Mouse (Mus musculus): ENCODE measurements around the gene Cdkn1b. TPM values are rescaled to one million over a fixed set of nuclear protein-coding genes. Genes with fewer than 3 reads are reported as not detected.
A peak's percentile ranks its signal among the peaks of the same experiment; 100 is the strongest.

Cdkn1b gene
- polyA plus RNA-seq, 1 experiment from 2014 or later = 17.0 TPM

DNA sequence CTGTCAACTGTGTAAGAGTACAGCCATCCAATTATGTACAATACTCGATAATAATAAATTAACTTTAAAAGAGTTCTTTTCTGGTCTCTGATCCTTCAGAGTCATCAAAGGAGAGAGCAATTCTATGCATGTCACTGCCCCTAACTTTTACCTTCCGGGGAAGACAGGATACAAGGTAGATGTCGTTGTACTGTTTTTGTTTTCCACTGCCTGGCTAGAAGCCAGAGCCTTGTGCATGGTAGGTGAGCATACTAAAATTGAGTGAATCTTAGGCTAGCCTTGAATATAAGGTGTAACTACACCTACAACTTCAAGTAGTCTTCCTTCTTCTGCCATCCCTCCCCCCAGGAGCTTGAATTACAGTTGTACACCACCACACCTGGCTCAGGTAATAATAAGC lies 10.9 kb downstream of the Cdkn1b start:
- Histone ChIP-seq H3K4me1 (peaks cover 37% of the 10 kb centered on the region), H3K36me3 (no peaks in the 10 kb centered on the region; the same call in 1 of the 2 replicates), H3K4me3 (replicated peaks) (peak overlapping the region; percentile 58; the same call in 1 of the 2 replicates), H3K27ac (replicated peaks) (no peak overlapping the region), H3K9me3 (replicated peaks) (no peaks in the 10 kb centered on the region), H3K4me2 (replicated peaks) (0 out of 2 replicates have a peak overlapping the region, but pooled peaks have one; percentile 82), H3K27me3 (no peaks in the 10 kb centered on the region), H3K9ac (no peak overlapping the region)
- no peak for ATAC-seq (ENCODE audit: insufficient number of reproducible peaks, low FRiP score, low TSS enrichment, low read depth)
- 65% methylated on average over 3 of the region's 3 CpGs for WGBS

DNA sequence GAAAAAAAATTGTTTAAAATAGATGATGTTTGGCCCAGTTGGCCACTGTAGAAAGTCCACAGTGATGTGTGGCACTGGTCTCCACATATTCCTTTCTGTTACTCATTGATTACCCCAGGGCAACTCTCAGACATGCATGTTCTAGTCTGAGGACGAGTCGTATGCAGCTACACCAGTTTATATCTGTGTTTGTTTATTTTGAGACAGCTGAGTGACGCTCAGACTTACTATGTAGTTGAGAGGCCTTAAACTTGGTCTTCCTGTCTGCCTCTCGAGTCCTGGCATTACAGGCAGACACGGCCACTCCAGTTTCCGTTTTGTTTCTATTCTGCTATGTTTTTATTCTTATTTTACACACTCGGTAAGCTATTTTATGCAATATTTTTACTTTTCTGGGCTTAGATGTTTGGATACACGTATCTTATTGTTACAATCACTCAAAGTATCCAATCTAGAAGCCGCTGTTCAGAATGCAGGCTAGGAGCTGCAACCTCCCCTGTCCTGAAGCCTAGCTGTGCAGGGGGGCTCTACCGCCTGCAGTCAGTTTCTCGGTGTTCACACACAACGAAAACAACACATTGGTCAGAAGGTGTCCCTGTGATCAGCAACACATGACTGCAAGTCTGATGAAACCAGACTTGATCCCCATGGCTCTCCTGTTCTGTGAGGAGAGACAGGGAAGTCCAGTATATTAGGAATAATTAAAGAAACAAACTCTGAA lies 12.4 kb downstream of the Cdkn1b start:
- Histone ChIP-seq H3K9ac (no peak overlapping the region), H3K27me3 (no peaks in the 10 kb centered on the region), H3K9me3 (replicated peaks) (no peaks in the 10 kb centered on the region), H3K4me1 (peaks cover 24% of the 10 kb centered on the region), H3K4me2 (replicated peaks) (peak overlapping the region; percentile 25; the same call in 1 of the 2 replicates), H3K27ac (replicated peaks) (no peak overlapping the region), H3K4me3 (replicated peaks) (peak overlapping the region; percentile 11; the same call in 1 of the 2 replicates), H3K36me3 (no peaks in the 10 kb centered on the region; the same call in 1 of the 2 replicates)
- WGBS = 51% methylated on average over 12 of the region's 12 CpGs
- no peak for ATAC-seq (ENCODE audit: insufficient number of reproducible peaks, low FRiP score, low TSS enrichment, low read depth)

DNA sequence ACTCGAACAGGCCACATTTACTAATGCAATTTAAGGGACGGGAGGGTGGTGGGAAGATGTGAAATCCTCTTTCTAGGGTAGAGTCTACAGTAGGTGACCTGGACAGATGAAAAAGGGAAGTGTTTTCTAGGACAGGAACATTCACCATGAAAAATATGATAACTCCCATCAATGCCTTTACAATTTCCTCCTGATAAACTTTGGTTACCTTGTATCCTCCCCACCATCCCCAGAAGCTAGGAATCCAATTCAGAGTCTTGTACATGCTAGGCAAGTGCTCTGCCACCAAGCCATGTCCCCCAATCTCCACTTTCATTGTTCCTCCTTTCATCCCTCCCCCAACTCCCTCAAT lies 13.0 kb downstream of the Cdkn1b start:
- WGBS = 62% methylated on average over 2 of the region's 2 CpGs
- H3K9me3 ChIP-seq (replicated peaks) = no peaks in the 10 kb centered on the region

DNA sequence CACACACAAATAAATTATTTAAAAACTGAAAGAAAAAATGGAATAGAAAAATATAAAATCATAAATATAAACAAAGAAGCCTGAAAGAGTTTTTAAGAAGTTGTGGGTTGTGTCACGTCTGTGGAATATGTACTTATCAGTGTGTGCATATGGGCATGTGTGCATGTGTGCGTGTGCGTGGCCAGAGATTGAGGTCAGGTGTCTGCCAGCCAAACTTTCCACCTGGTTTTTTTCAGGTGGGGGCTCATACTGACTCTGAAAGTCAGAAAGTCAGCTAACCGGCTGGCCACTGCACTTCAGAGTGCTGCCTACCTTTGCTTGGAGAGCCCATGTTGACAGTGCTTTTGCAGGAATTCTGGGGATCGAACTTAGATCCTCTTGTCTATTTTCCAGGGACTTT lies 14.1 kb downstream of the Cdkn1b start:
- Histone ChIP-seq H3K27ac (replicated peaks) (no peak overlapping the region), H3K4me1 (peaks cover 24% of the 10 kb centered on the region), H3K4me2 (replicated peaks) (no peak overlapping the region), H3K9me3 (replicated peaks) (no peaks in the 10 kb centered on the region), H3K9ac (no peak overlapping the region), H3K4me3 (replicated peaks) (no peak overlapping the region), H3K27me3 (no peaks in the 10 kb centered on the region), H3K36me3 (no peaks in the 10 kb centered on the region; the same call in 1 of the 2 replicates)
- ATAC-seq (ENCODE audit: insufficient number of reproducible peaks, low FRiP score, low TSS enrichment, low read depth) = no peak
- WGBS = 92% methylated on average over 5 of the region's 5 CpGs

More for the DNA sequence above, 13.0 kb downstream of the Cdkn1b start:
- Histone ChIP-seq H3K9ac (no peak overlapping the region), H3K4me1 (peaks cover 24% of the 10 kb centered on the region), H3K27ac (replicated peaks) (no peak overlapping the region), H3K27me3 (no peaks in the 10 kb centered on the region), H3K36me3 (no peaks in the 10 kb centered on the region; the same call in 1 of the 2 replicates), H3K4me2 (replicated peaks) (0 out of 2 replicates have a peak overlapping the region, but pooled peaks have one; percentile 25), H3K4me3 (replicated peaks) (no peak overlapping the region)
- no peak for ATAC-seq (ENCODE audit: insufficient number of reproducible peaks, low FRiP score, low TSS enrichment, low read depth)

DNA sequence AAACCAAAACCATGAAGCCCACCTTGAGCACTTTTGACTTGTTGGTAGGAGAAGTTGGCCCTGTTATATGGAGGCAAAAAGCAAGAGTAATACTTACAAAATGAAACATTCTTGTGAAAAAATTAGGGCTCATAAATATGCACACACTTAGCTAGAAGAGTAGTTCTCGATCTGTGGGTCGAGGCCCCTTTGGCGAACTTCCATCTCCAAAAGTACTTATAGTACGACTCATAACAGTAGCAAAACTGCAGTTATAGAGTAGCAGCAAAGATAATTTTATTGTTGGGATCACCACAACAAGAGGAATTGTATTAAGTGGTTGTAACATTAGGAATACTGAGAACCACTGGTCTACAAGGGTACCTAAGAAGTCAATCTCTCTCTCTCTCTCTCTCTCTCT lies 19.6 kb downstream of the Cdkn1b start:
- H3K9me3 ChIP-seq (replicated peaks) = no peaks in the 10 kb centered on the region
- WGBS = 75% methylated on average over 4 of the region's 4 CpGs
- 0 out of 2 replicates have a peak, but pooled peaks cover 6% of the 10 kb centered on the region for H3K4me1 ChIP-seq
- ATAC-seq (ENCODE audit: insufficient number of reproducible peaks, low FRiP score, low TSS enrichment, low read depth) = no peak
- H3K27ac ChIP-seq (replicated peaks) = no peak overlapping the region
- peaks cover 9% of the 10 kb centered on the region; the same call in 1 of the 2 replicates for H3K36me3 ChIP-seq
- H3K9ac ChIP-seq = no peak overlapping the region
- H3K4me3 ChIP-seq (replicated peaks) = no peak overlapping the region
- H3K27me3 ChIP-seq = no peaks in the 10 kb centered on the region
- no peak overlapping the region for H3K4me2 ChIP-seq (replicated peaks)

DNA sequence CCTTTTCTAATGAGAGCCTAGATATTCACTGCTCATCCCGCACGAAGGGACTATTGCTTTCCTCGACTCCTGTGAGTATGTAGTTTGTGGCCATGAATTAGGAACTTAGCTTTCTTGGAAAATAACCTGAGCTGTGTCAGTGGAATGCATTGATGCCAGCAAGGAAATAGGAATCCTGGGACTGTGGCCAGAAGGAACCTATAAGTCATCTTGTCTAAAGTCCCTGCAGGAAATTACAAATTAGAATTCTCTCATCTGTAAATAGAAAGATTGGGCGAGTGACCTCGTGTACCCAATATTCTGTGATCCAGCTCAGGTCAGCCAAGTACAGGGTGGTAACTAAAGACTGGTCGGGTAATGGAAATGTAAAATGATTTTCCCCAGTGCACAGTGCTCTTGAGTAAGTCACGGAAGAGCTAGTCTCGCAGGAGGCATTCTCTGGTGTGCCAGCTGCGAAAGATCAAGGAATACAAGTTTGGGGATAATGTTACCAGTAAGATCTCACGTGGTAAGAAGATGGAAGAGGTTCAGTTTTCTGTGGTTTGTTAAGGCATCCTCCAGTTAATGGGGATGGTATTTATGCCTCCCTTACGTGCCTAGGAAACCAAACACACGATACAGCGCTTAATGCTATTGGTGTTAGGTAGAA lies 23.7 kb downstream of the Cdkn1b start:
- peaks cover 9% of the 10 kb centered on the region; the same call in 1 of the 2 replicates for H3K36me3 ChIP-seq
- H3K4me3 ChIP-seq (replicated peaks) = no peak overlapping the region
- ATAC-seq (ENCODE audit: insufficient number of reproducible peaks, low FRiP score, low TSS enrichment, low read depth) = no peak
- WGBS = 49% methylated on average over 13 of the region's 13 CpGs
- no peak overlapping the region for H3K4me2 ChIP-seq (replicated peaks)
- no peak overlapping the region for H3K27ac ChIP-seq (replicated peaks)
- no peaks in the 10 kb centered on the region for H3K9me3 ChIP-seq (replicated peaks)
- no peaks in the 10 kb centered on the region for H3K27me3 ChIP-seq
- H3K4me1 ChIP-seq = 0 out of 2 replicates have a peak, but pooled peaks cover 6% of the 10 kb centered on the region
- no peak overlapping the region for H3K9ac ChIP-seq

DNA sequence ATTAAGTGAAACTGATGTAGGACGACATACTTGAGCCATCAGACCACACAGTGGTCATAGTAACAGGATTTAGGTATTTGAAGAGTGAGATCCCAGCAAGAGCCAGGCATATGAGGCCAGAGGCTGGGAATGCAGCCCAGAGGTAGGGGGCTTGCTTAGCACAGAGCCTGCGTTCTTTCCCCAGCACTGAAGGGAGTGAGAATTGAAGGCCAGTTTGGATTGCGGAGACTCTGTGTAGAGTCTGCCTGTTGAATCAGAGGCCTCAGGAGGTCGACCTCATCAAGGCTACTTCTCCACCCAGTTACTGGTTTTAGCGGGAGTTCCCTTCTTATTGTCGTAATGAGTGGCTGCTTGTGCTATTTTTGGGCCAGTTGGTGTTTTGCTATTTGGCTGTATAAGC lies 25.9 kb downstream of the Cdkn1b start:
- Histone ChIP-seq H3K4me3 (replicated peaks) (no peak overlapping the region), H3K4me2 (replicated peaks) (no peak overlapping the region), H3K4me1 (0 out of 2 replicates have a peak, but pooled peaks cover 6% of the 10 kb centered on the region), H3K36me3 (peaks cover 16% of the 10 kb centered on the region; the same call in 1 of the 2 replicates), H3K27ac (replicated peaks) (0 out of 2 replicates have a peak overlapping the region, but pooled peaks have one; percentile 34), H3K9ac (no peak overlapping the region), H3K9me3 (replicated peaks) (no peaks in the 10 kb centered on the region), H3K27me3 (no peaks in the 10 kb centered on the region)
- ATAC-seq (ENCODE audit: insufficient number of reproducible peaks, low FRiP score, low TSS enrichment, low read depth) = no peak; the same call in 1 of the 2 replicates
- WGBS = 67% methylated on average over 6 of the region's 6 CpGs

DNA sequence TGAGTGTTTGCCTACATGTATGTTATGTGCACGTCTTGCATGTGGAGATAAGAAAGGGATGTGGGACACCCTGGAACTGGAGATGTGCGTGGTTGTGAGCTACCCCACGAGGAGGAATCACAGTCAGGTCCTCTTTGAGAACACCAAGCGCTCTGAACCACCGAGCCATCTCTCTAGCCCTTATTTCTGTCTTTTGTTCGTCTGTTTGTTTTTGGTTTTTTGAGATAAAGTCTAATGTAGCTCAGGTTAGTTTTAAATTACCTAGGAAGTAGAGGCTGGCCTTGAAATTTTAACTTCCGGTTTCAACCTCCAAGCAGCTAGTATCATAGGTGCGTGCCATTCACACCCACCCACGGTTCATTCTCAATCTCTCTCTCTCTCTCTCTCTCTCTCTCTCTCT lies 26.7 kb downstream of the Cdkn1b start:
- WGBS = 84% methylated on average over 9 of the region's 9 CpGs

DNA sequence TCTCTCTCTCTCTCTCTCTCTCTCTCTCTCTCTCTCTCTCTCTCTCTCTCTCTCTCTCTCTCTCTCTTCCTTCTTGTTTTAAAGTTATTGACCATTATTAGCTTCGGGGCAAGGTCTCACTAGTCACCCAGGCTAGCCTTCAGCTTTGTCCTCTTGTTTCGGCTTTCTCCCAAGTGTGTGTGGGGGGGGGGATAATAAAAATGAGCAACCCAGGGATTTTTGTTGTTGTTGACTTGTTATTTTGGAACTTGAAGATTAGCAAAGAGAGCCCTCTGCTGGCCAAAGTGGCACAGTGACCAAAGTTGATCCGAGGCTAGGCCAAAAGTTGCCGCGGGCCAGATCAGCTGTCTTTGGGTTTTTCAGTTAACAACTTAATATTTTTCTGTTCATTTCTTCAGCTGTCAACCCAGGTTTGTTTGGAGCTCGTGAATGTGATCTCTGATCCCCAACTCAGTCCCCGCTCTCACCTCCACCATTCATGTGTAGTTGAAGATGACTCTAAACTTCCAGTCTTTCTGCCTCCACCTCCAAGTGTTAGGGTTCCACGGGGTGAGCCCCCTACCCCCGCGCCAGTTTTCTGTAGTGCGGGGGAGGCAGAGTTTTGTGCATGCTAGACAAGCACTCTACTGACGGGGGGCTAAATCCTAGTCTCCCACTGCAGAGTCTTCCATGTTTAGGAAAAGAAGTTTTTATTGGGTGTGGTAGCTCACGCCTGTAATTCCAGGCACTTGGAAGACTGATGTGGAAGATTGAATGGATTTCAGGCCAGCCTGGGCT lies 27.3 kb downstream of the Cdkn1b start:
- no peak for ATAC-seq (ENCODE audit: insufficient number of reproducible peaks, low FRiP score, low TSS enrichment, low read depth)
- Histone ChIP-seq H3K4me1 (0 out of 2 replicates have a peak, but pooled peaks cover 6% of the 10 kb centered on the region), H3K36me3 (peaks cover 14% of the 10 kb centered on the region; the same call in 1 of the 2 replicates), H3K4me2 (replicated peaks) (no peak overlapping the region), H3K4me3 (replicated peaks) (no peak overlapping the region), H3K9ac (no peak overlapping the region), H3K27me3 (no peaks in the 10 kb centered on the region), H3K9me3 (replicated peaks) (no peaks in the 10 kb centered on the region), H3K27ac (replicated peaks) (no peak overlapping the region)
- 49% methylated on average over 13 of the region's 13 CpGs for WGBS

More for the DNA sequence above, 26.7 kb downstream of the Cdkn1b start:
- Histone ChIP-seq H3K4me1 (0 out of 2 replicates have a peak, but pooled peaks cover 6% of the 10 kb centered on the region), H3K4me3 (replicated peaks) (no peak overlapping the region), H3K9ac (no peak overlapping the region), H3K27me3 (no peaks in the 10 kb centered on the region), H3K4me2 (replicated peaks) (no peak overlapping the region), H3K9me3 (replicated peaks) (no peaks in the 10 kb centered on the region), H3K27ac (replicated peaks) (no peak overlapping the region), H3K36me3 (peaks cover 17% of the 10 kb centered on the region)
- ATAC-seq (ENCODE audit: insufficient number of reproducible peaks, low FRiP score, low TSS enrichment, low read depth) = no peak

DNA sequence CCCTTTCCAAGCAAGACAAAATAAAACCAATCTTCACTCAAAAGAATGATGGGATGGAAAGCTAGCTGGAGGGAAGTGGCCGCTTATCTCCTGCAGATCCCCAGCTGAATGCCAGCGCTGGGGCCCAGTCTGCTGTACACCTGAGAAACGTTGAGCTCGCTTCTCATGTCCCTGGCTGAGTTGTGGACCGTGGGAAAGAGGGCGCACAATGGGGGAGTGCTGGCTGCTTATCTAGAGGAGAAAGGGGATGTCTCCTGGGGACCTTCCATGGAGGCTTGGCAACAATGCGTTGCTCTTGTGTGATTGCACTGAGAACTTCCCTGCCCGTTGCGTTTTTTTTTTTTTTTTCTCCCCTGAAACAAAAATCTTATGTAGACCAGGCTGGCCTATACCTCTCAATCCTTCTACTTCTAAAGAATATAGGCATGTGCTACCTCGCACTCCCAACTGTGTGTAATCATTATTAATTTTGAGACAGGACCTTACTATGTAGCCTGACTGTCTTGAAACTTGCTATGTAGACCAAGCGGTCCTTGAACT lies 28.4 kb downstream of the Cdkn1b start:
- no peak for ATAC-seq (ENCODE audit: insufficient number of reproducible peaks, low FRiP score, low TSS enrichment, low read depth)
- no peaks in the 10 kb centered on the region for H3K9me3 ChIP-seq (replicated peaks)

More for the DNA sequence above, 28.4 kb downstream of the Cdkn1b start:
- 72% methylated on average over 11 of the region's 11 CpGs for WGBS
- H3K4me3 ChIP-seq (replicated peaks) = no peak overlapping the region
- no peak overlapping the region for H3K9ac ChIP-seq
- H3K27ac ChIP-seq (replicated peaks) = no peak overlapping the region
- H3K4me2 ChIP-seq (replicated peaks) = no peak overlapping the region
- H3K27me3 ChIP-seq = no peaks in the 10 kb centered on the region
- H3K4me1 ChIP-seq = 0 out of 2 replicates have a peak, but pooled peaks cover 5% of the 10 kb centered on the region
- peaks cover 14% of the 10 kb centered on the region for H3K36me3 ChIP-seq

Measured in embryonic facial prominence, embryonic 15.5 days (tissue).